8 mouse cellular contexts compared by ENCODE assay signal in the genomic region with DNA sequence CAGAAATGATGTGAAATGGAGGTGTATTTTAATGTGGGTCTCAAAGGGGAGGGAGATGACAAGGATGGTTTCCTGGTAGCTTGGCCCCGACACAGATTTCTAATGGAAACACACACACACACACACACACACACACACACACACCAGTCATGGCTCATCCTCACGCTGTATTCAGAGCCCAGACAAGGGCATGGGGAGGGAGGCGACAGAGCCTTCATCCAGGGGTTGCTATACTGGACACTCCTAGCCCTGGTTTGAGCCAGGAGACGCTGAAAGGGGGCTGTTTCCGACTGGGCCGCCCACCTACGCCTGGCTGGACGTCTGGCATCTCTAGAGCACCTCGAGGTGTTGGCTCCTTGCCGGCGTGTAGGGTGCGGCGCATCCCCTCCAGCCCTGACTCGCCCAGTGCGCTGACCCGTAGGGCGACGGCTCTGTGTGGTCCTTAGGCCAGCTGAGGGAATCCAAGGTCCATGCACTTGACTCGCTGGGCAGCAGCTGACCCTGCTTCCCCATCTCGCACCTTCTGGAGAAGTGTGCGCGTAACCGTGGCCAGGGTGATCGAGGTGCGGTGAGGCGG. TPM values are rescaled to one million over a fixed set of nuclear protein-coding genes. Genes with fewer than 3 reads are reported as not detected.
A peak's percentile ranks its signal among the peaks of the same experiment; 100 is the strongest.
DNase-seq lines count a peak whose midpoint lies in the region; ATAC-seq and TF ChIP-seq lines count a peak whose summit lies in the region.

Gene Dbndd2 (plus strand): TSS at position 426 of the 577 bp plus-strand sequence.

- H3K4me3 ChIP-seq in embryonic fibroblast, embryonic 13.5 days (ENCODE audit: insufficient read depth, low read length): peak within 1 kb of the TSS; percentile 72
- H3K4me3 ChIP-seq in heart, embryonic 13.5 days: peak within 1 kb of the TSS; percentile 79
- H3K4me3 ChIP-seq in kidney, postnatal 0 days (replicated peaks; ENCODE audit: low read depth, low read length): peak within 1 kb of the TSS; percentile 88
- H3K4me3 ChIP-seq in lung, adult 2 months (replicated peaks; ENCODE audit: extremely low read depth, low read depth, low read length): peak within 1 kb of the TSS; percentile 81
- H3K4me3 ChIP-seq in neural tube, embryonic 15.5 days (replicated peaks): peak within 1 kb of the TSS; percentile 72

- peaks cover 21% of the 10 kb centered on the region for H3K27me3 ChIP-seq in heart, embryonic 13.5 days (replicated peaks)
- no peaks in the 10 kb centered on the region for H3K27me3 ChIP-seq in kidney, postnatal 0 days (ENCODE audit: insufficient read depth, low read length)
- H3K27me3 ChIP-seq in neural tube, embryonic 15.5 days (replicated peaks): 0 out of 2 replicates have a peak, but pooled peaks cover 6% of the 10 kb centered on the region

- under 1% methylated on average over 26 of the region's 26 CpGs for WGBS in heart, embryonic 13.5 days
- under 1% methylated on average over 26 of the region's 26 CpGs for WGBS in kidney, postnatal 0 days
- 1% methylated on average over 26 of the region's 26 CpGs for WGBS in lung, adult 2 months
- 3% methylated on average over 26 of the region's 26 CpGs for WGBS in neural tube, embryonic 15.5 days

- ATAC-seq in heart, embryonic 13.5 days (ENCODE audit: extremely low read depth, insufficient number of reproducible peaks, low FRiP score, low TSS enrichment): no peak
- peak; percentile 85 for ATAC-seq in kidney, postnatal 0 days (replicated peaks; ENCODE audit: low FRiP score, low read depth)
- ATAC-seq in neural tube, embryonic 15.5 days (ENCODE audit: low FRiP score): peak; percentile 60

- H3K9ac ChIP-seq in heart, embryonic 13.5 days: peak within 1 kb of the TSS; percentile 87
- H3K9ac ChIP-seq in kidney, postnatal 0 days (ENCODE audit: low read depth, low read length): peak within 1 kb of the TSS; percentile 81
- peak within 1 kb of the TSS; percentile 73 for H3K9ac ChIP-seq in neural tube, embryonic 15.5 days (replicated peaks)

- no peak within 1 kb of the TSS for H3K27ac ChIP-seq in embryonic fibroblast, embryonic 13.5 days (ENCODE audit: insufficient read depth, low read length)
- peak within 1 kb of the TSS; percentile 73 for H3K27ac ChIP-seq in heart, embryonic 13.5 days (replicated peaks)
- peak within 1 kb of the TSS; percentile 71 for H3K27ac ChIP-seq in kidney, postnatal 0 days
- peak within 1 kb of the TSS; percentile 45 for H3K27ac ChIP-seq in neural tube, embryonic 15.5 days (replicated peaks)

- TF ChIP-seq CTCF in embryonic fibroblast, embryonic 13.5 days (IDR thresholded peaks at IDR 0.05; ENCODE audit: borderline replicate concordance, insufficient read depth, low read length): no peak
- no peak for TF ChIP-seq CTCF in kidney, postnatal 0 days (IDR thresholded peaks at IDR 0.05; ENCODE audit: low read depth)
- no peak for TF ChIP-seq CTCF in lung, adult 2 months (IDR thresholded peaks at IDR 0.05; ENCODE audit: insufficient read depth, low read length)

- DNase-seq in right cerebral cortex, postnatal 4 days: peak; percentile 52
- DNase-seq in right cerebral cortex, adult 18-20 months: no peak
- peak; percentile 50 for DNase-seq in kidney, postnatal 0 days (ENCODE audit: low spot score)
- peak; percentile 53 for DNase-seq in lung, adult 2 months
- DNase-seq in spleen, postnatal 14 days (ENCODE audit: low spot score in 2 of 2): no peak

- H3K36me3 ChIP-seq in heart, embryonic 13.5 days: peaks cover 24% of the 10 kb centered on the region
- 0 out of 2 replicates have a peak, but pooled peaks cover 4% of the 10 kb centered on the region for H3K36me3 ChIP-seq in kidney, postnatal 0 days (ENCODE audit: insufficient read depth, low read length)
- H3K36me3 ChIP-seq in neural tube, embryonic 15.5 days: peaks cover 14% of the 10 kb centered on the region

- no peaks in the 10 kb centered on the region for H3K9me3 ChIP-seq in heart, embryonic 13.5 days
- no peaks in the 10 kb centered on the region for H3K9me3 ChIP-seq in kidney, postnatal 0 days (replicated peaks; ENCODE audit: low read length)
- no peaks in the 10 kb centered on the region for H3K9me3 ChIP-seq in neural tube, embryonic 15.5 days (replicated peaks)

- TF ChIP-seq POLR2A in embryonic fibroblast, embryonic 13.5 days (IDR thresholded peaks at IDR 0.05; ENCODE audit: low read depth, low read length): 0 out of 2 replicates have a peak, but pooled peaks have one; percentile 5
- no peak for TF ChIP-seq POLR2A in lung, adult 2 months (IDR thresholded peaks at IDR 0.05; ENCODE audit: borderline replicate concordance, extremely low read depth, low read depth, low read length)

- H3K4me2 ChIP-seq in heart, embryonic 13.5 days: peak within 1 kb of the TSS; percentile 99
- H3K4me2 ChIP-seq in kidney, postnatal 0 days (ENCODE audit: low read length): peak within 1 kb of the TSS; percentile 99
- peak within 1 kb of the TSS; percentile 100 for H3K4me2 ChIP-seq in neural tube, embryonic 15.5 days

- H3K4me1 ChIP-seq in embryonic fibroblast, embryonic 13.5 days (ENCODE audit: control insufficient read depth, insufficient read depth, low read length): no peaks in the 10 kb centered on the region
- H3K4me1 ChIP-seq in heart, embryonic 13.5 days: peaks cover 18% of the 10 kb centered on the region
- 0 out of 2 replicates have a peak, but pooled peaks cover 5% of the 10 kb centered on the region for H3K4me1 ChIP-seq in kidney, postnatal 0 days (replicated peaks; ENCODE audit: insufficient read depth, low read length)
- peaks cover 11% of the 10 kb centered on the region for H3K4me1 ChIP-seq in lung, adult 2 months (ENCODE audit: control insufficient read depth, insufficient read depth, low read length)
- peaks cover 19% of the 10 kb centered on the region for H3K4me1 ChIP-seq in neural tube, embryonic 15.5 days

RNA-seq across cellular contexts. Expression of gene Dbndd2, which starts in this region (rescaled TPM):
- polyA plus RNA-seq in embryonic fibroblast, embryonic 13.5 days (2011; ENCODE audit: insufficient read length, low read depth, missing spikeins): 13.8 and 19.0 TPM in 2 replicates
- 8.9 and 17.9 TPM in 2 replicates for polyA plus RNA-seq in heart, embryonic 13.5 days (2015; fragmentation: Nextera tagmentation; extraction: Ambion mirVana)
- 22.5 and 23.3 TPM in 2 replicates for polyA plus RNA-seq in kidney, postnatal 0 days (2015; fragmentation: Nextera tagmentation; extraction: Ambion mirVana)
- 52.6 and 72.9 TPM in 2 replicates for polyA plus RNA-seq in lung, adult 2 months (2012; rRNA removed)
- 22.2 and 25.3 TPM in 2 replicates for polyA plus RNA-seq in neural tube, embryonic 15.5 days (2015; fragmentation: Nextera tagmentation; extraction: Ambion mirVana)

Comparison
In these comparisons a context has a peak if more than half of its experiments do, and no peak if none do; other contexts are left out.
1. DNase-seq: peak in right cerebral cortex, postnatal 4 days (single experiment), kidney, postnatal 0 days (single experiment) and lung, adult 2 months (single experiment); none in right cerebral cortex, adult 18-20 months (single experiment) and spleen, postnatal 14 days (0 of 2).
2. Peak in every context shown above with its lines, with median percentiles within 50 percentile points of each other: H3K4me3 ChIP-seq, H3K4me2 ChIP-seq and H3K9ac ChIP-seq.